Mouse (Mus musculus) hindbrain, embryonic 15.5 days (tissue): ENCODE results near the gene Myl6. TPM values are rescaled to one million over a fixed set of nuclear protein-coding genes. Genes with fewer than 3 reads are reported as not detected.
"Not testable (repeated sequence)": the region's sequence is repeated elsewhere in the genome, so short reads cannot be mapped to it uniquely, and the experiment has no call there.

Source experiments
- ATAC-seq: fragments of 200-750 bp; cut with Nextera tagmentation; 2 replicates; pipeline ENCODE4 v1.8.0; 2017; ENCODE audit warnings: low read depth, moderate number of reproducible peaks, moderate TSS enrichment; ENCODE audit not compliant: low FRiP score
- H3K27ac ChIP-seq: fragments of 300-500 bp; sonication (generic); replicated peaks from 2 replicates; pipeline ENCODE4 v1.5.1; 2015; ENCODE audit warnings: mild to moderate bottlenecking, inconsistent platforms
- H3K27me3 ChIP-seq: fragments of 300-500 bp; sonication (generic); 2 replicates; pipeline ENCODE4 v1.6.1; 2015; ENCODE audit warnings: control low read depth, inconsistent platforms
- H3K36me3 ChIP-seq: fragments of 300-500 bp; sonication (generic); 2 replicates; pipeline ENCODE4 v1.6.1; 2015; ENCODE audit warnings: control low read depth, inconsistent platforms
- H3K4me1 ChIP-seq: fragments of 300-500 bp; sonication (generic); replicated peaks from 2 replicates; pipeline ENCODE4 v1.6.1; 2015; ENCODE audit warnings: control low read depth, inconsistent platforms
- H3K4me2 ChIP-seq: fragments of 300-500 bp; sonication (generic); 2 replicates; pipeline ENCODE4 v1.6.1; 2015; ENCODE audit warnings: moderate library complexity, mild to moderate bottlenecking, inconsistent platforms
- H3K4me3 ChIP-seq: fragments of 300-500 bp; sonication (generic); 2 replicates; pipeline ENCODE4 v1.5.1; 2015; ENCODE audit warnings: mild to moderate bottlenecking, inconsistent platforms
- H3K9ac ChIP-seq: fragments of 300-500 bp; sonication (generic); 2 replicates; pipeline ENCODE4 v1.6.1; 2015; ENCODE audit warnings: inconsistent platforms
- H3K9me3 ChIP-seq: fragments of 300-500 bp; sonication (generic); 2 replicates; pipeline ENCODE4 v1.6.1; 2016; ENCODE audit warnings: control low read depth, inconsistent platforms
- WGBS: fragments of 180-500 bp; shearing (Covaris S2); methylation state at CpG from one replicate; pipeline ENCODE4 v1.1.7; 2015; 5-methylcytosine and 5-hydroxymethylcytosine counted together
- polyA plus RNA-seq: library from polyadenylated mRNA; unstranded; fragments of >200 nt; fragmentation: Nextera tagmentation; extraction: Ambion mirVana; gene quantifications from 2 replicates; pipeline ENCODE4 v1.2.1, GENCODE M21; 2015

Gene Myl6
- polyA plus RNA-seq, 1 experiment from 2014 or later, result 944 TPM

GRCm38 (mm10) chr10:128494667-128495245, 811 bp upstream of the Myl6 start:
- no peak for ATAC-seq
- Histone ChIP-seq H3K4me1 (peaks cover 63% of the 10 kb centered on the region), H3K4me3 (peak overlapping the region; percentile 55), H3K27ac (peak overlapping the region; percentile 98), H3K36me3 (peaks cover 17% of the 10 kb centered on the region), H3K27me3 (no peaks in the 10 kb centered on the region), H3K9ac (peak overlapping the region; percentile 79), H3K9me3 (no peaks in the 10 kb centered on the region), H3K4me2 (peak overlapping the region; percentile 86)
- 61% methylated on average over 11 of the region's 11 CpGs for WGBS

- ATAC-seq, result peak; percentile 52
These were observed 638 bp downstream of the Myl6 start for GRCm38 (mm10) chr10:128493319-128493694.

GRCm38 (mm10) chr10:128492633-128493311, 1.2 kb downstream of the Myl6 start:
- 28% methylated on average over 12 of the region's 12 CpGs for WGBS
- ATAC-seq, result peak; percentile 39; the same call in 1 of the 2 replicates
- H3K4me1 ChIP-seq, result peaks cover 56% of the 10 kb centered on the region

More at GRCm38 (mm10) chr10:128493319-128493694, 638 bp downstream of the Myl6 start:
- H3K27ac ChIP-seq, result peak overlapping the region; percentile 98
- H3K36me3 ChIP-seq, result peaks cover 30% of the 10 kb centered on the region
- peaks cover 61% of the 10 kb centered on the region for H3K4me1 ChIP-seq
- H3K27me3 ChIP-seq, result no peaks in the 10 kb centered on the region
- peak overlapping the region; percentile 55 for H3K4me3 ChIP-seq
- H3K9me3 ChIP-seq, result no peaks in the 10 kb centered on the region
- peak overlapping the region; percentile 86 for H3K4me2 ChIP-seq
- peak overlapping the region; percentile 79 for H3K9ac ChIP-seq
- 0% methylated on average over 12 of the region's 12 CpGs for WGBS

GRCm38 (mm10) chr10:128492051-128492450, 1.9 kb downstream of the Myl6 start:
- 77% methylated on average over 8 of the region's 8 CpGs for WGBS
- Histone ChIP-seq H3K4me1 (peaks cover 49% of the 10 kb centered on the region), H3K4me2 (peak overlapping the region; percentile 86), H3K9ac (peak overlapping the region; percentile 79), H3K36me3 (peaks cover 43% of the 10 kb centered on the region), H3K4me3 (peak overlapping the region; percentile 55), H3K27ac (peak overlapping the region; percentile 98)
- H3K9me3 ChIP-seq, ATAC-seq, H3K27me3 ChIP-seq: not testable (repeated sequence)

More at GRCm38 (mm10) chr10:128492633-128493311, 1.2 kb downstream of the Myl6 start:
- H3K9me3 ChIP-seq, result no peaks in the 10 kb centered on the region
- peak overlapping the region; percentile 86 for H3K4me2 ChIP-seq
- peak overlapping the region; percentile 98 for H3K27ac ChIP-seq
- peak overlapping the region; percentile 79 for H3K9ac ChIP-seq
- peaks cover 36% of the 10 kb centered on the region for H3K36me3 ChIP-seq
- peak overlapping the region; percentile 55 for H3K4me3 ChIP-seq
- no peaks in the 10 kb centered on the region for H3K27me3 ChIP-seq

- Histone ChIP-seq H3K9me3 (no peaks in the 10 kb centered on the region), H3K36me3 (peaks cover 46% of the 10 kb centered on the region), H3K27me3 (no peaks in the 10 kb centered on the region), H3K4me2 (peak overlapping the region; percentile 86), H3K27ac (peak overlapping the region; percentile 98), H3K4me1 (peaks cover 45% of the 10 kb centered on the region), H3K9ac (peak overlapping the region; percentile 19), H3K4me3 (peak overlapping the region; percentile 55)
- ATAC-seq, result no peak
- 72% methylated on average over 6 of the region's 6 CpGs for WGBS
These were observed 2.5 kb downstream of the Myl6 start for GRCm38 (mm10) chr10:128491495-128491894.

- peaks cover 52% of the 10 kb centered on the region for H3K36me3 ChIP-seq
- H3K9me3 ChIP-seq, result no peaks in the 10 kb centered on the region
- peaks cover 45% of the 10 kb centered on the region for H3K4me1 ChIP-seq
- H3K4me3 ChIP-seq, result no peak overlapping the region
- H3K27me3 ChIP-seq, result no peaks in the 10 kb centered on the region
- peak overlapping the region; percentile 86 for H3K4me2 ChIP-seq
- peak overlapping the region; percentile 98; the same call in 1 of the 2 replicates for H3K27ac ChIP-seq
- peak overlapping the region; percentile 0; the same call in 1 of the 2 replicates for H3K9ac ChIP-seq
- no peak for ATAC-seq
- WGBS, result 48% methylated on average over 5 of the region's 5 CpGs
These were observed 3.0 kb downstream of the Myl6 start for GRCm38 (mm10) chr10:128490912-128491311.

DNA sequence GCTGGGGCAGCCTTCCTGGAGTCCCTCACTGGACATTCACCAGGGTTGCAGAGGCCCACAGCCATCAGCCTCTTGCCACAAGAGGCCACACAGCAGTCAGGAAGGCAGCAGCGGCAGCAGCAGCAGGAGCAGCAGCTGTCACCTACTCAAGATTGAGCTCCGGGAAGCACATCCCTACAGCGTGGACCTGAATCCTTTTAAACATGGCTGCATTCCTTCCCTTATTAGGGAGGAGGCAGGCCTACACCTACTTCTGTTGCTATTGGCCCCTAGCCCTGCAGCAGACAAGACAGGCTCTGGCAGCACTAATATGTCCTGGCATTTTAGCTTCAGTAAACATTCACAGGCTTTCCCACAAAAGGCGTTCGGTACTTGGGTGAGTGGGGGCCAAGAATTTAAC, 3.7 kb downstream of the Myl6 start:
- Histone ChIP-seq H3K27ac (peak overlapping the region; percentile 45; the same call in 1 of the 2 replicates), H3K36me3 (peaks cover 58% of the 10 kb centered on the region), H3K9me3 (no peaks in the 10 kb centered on the region), H3K9ac (no peak overlapping the region), H3K4me2 (no peak overlapping the region), H3K4me1 (peaks cover 42% of the 10 kb centered on the region), H3K27me3 (no peaks in the 10 kb centered on the region), H3K4me3 (0 out of 2 replicates have a peak overlapping the region, but pooled peaks have one; percentile 6)
- 67% methylated on average over 5 of the region's 5 CpGs for WGBS
- ATAC-seq, result no peak

DNA sequence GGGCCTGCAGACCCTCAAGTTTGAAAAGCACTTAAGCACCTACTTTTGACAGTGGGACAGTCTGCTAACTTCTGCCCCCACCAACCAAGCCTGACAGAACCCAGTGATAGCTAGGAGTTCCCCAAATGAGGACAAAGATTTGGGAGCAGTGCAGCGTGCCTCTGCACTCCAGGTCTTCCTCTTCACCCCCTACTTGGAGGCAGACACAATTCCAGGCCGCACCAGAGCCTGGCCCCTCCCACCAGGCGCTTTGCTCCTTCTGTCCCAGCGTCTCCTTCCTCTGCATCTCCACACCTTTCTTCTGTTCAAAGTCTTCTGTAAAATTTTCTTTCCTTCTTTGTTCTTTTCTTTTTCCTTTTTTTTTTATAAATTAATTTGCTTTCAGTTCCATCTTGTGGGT, 4.2 kb downstream of the Myl6 start:
- Histone ChIP-seq H3K27me3 (no peaks in the 10 kb centered on the region), H3K27ac (peak overlapping the region; percentile 49; the same call in 1 of the 2 replicates), H3K36me3 (peaks cover 59% of the 10 kb centered on the region), H3K9me3 (no peaks in the 10 kb centered on the region), H3K4me3 (0 out of 2 replicates have a peak overlapping the region, but pooled peaks have one; percentile 6), H3K9ac (no peak overlapping the region), H3K4me2 (no peak overlapping the region), H3K4me1 (peaks cover 38% of the 10 kb centered on the region)
- whole genome bisulfite sequencing, result 67% methylated on average over 4 of the region's 4 CpGs
- ATAC-seq, result no peak

- Histone ChIP-seq H3K9me3 (no peaks in the 10 kb centered on the region), H3K4me2 (no peak overlapping the region), H3K9ac (no peak overlapping the region), H3K27me3 (no peaks in the 10 kb centered on the region), H3K27ac (peak overlapping the region; percentile 49), H3K36me3 (peaks cover 63% of the 10 kb centered on the region), H3K4me3 (no peak overlapping the region), H3K4me1 (peaks cover 34% of the 10 kb centered on the region)
- ATAC-seq, result no peak
- WGBS, result 59% methylated on average over 5 of the region's 5 CpGs
These were observed 4.6 kb downstream of the Myl6 start for GRCm38 (mm10) chr10:128489380-128489779.

GRCm38 (mm10) chr10:128488776-128489175, 5.2 kb downstream of the Myl6 start:
- H3K4me1 ChIP-seq, result peaks cover 33% of the 10 kb centered on the region
- H3K36me3 ChIP-seq, result peaks cover 69% of the 10 kb centered on the region
- 81% methylated on average over 4 of the region's 4 CpGs for WGBS
- no peak overlapping the region for H3K4me3 ChIP-seq
- H3K27me3 ChIP-seq, result no peaks in the 10 kb centered on the region
- ATAC-seq, result no peak
- H3K4me2 ChIP-seq, result no peak overlapping the region
- H3K9me3 ChIP-seq, result no peaks in the 10 kb centered on the region
- H3K9ac ChIP-seq, result no peak overlapping the region
- no peak overlapping the region for H3K27ac ChIP-seq

GRCm38 (mm10) chr10:128487861-128488712, 5.9 kb downstream of the Myl6 start:
- Histone ChIP-seq H3K4me1 (peaks cover 33% of the 10 kb centered on the region), H3K9ac (no peak overlapping the region), H3K4me3 (no peak overlapping the region), H3K36me3 (peaks cover 75% of the 10 kb centered on the region), H3K4me2 (no peak overlapping the region), H3K9me3 (no peaks in the 10 kb centered on the region), H3K27me3 (no peaks in the 10 kb centered on the region), H3K27ac (no peak overlapping the region)
- 82% methylated on average over 22 of the region's 22 CpGs for WGBS
- ATAC-seq, result no peak
